Mouse (Mus musculus): ENCODE measurements around the gene C330021F23Rik. TPM values are rescaled to one million over a fixed set of nuclear protein-coding genes. Genes with fewer than 3 reads are reported as not detected.
A peak's percentile ranks its signal among the peaks of the same experiment; 100 is the strongest.

The C330021F23Rik gene
- total RNA-seq, 2 experiments from 2014 or later: not detected

DNA sequence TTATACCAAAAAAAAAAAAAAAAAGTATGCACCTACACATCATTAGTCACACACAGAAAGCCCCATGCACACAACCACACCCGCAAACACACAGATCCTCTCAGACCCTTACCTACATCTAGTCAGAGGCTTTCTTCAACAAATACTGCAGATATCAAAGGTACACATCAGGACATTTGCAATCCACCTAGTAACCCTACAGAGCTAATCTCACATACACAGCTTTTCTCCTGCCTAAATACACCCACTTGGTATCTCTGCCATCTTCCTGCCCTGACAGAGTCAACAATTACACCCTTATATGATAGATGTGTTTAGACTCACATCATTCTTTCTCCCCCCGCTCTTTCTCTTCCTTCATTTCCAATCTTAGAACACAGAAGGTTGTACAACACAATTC lies 18.7 kb downstream of the C330021F23Rik start:
- no peak for ATAC-seq (replicated peaks; ENCODE audit: low FRiP score, poor library complexity, severe bottlenecking)

DNA sequence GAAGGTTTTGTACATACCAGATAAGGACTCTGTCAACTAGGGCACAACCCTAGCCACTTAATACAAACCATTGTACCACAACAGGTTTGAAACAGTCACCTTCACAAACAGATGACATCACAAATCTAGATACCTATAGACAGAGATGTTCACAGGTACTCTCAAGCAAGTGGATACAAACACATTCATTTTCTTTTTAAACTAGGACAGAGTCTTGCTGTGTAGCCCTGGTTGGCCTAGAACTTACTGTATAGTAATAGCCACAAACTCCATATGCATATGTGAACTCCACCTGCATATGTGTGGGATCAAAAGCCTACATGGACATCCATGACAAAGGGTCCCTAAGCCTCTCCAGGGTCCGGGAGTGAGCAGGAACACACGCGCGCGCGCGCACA lies 19.2 kb downstream of the C330021F23Rik start, which contains the start of gene Camsap3:
TSS of gene Camsap3 (plus strand) at position 301 of the 398 bp plus-strand sequence.
- ATAC-seq (replicated peaks; ENCODE audit: low FRiP score, poor library complexity, severe bottlenecking): no peak

DNA sequence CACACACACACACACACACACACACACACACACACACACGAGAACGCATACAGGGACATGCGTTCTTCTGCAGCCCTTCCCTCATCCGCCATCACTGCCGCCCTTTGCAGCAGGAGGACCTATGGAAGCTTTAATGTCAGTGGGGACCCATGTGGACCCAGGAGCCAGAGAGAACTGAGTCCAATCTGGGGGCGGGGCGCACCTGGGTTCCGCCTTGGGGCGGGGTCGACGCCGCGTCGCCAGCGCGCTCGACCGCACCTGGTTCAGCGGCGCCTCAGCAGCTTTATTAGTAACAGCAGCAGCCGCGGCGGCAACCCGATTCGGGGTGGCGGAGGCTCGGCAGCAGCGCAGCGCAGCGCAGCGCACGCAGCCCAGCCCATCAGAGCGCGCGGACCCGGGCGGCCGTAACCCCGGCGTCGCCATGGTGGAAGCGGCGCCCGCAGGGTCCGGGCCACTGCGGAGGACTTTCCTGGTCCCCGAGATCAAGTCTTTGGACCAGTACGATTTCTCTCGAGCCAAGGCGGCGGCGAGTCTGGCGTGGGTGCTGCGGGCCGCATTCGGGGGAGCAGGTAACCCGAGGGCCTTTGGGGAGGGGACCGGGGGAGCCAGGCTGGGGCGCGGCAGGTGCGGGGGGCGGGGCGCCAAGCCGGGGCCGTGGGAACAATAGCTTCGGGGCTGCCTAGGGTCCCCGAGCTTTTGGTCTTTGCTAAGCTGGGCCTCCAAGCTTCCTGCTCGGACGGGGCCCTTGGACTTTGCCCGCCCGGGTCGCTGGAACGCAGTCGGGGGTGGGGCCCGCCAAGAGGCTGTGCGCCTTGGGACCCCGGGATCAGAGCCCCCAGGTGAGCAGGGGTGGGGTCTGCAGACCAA lies 19.8 kb downstream of the C330021F23Rik start:
- ATAC-seq (replicated peaks; ENCODE audit: low FRiP score, poor library complexity, severe bottlenecking): peak; percentile 35; the same call in 1 of the 2 replicates

DNA sequence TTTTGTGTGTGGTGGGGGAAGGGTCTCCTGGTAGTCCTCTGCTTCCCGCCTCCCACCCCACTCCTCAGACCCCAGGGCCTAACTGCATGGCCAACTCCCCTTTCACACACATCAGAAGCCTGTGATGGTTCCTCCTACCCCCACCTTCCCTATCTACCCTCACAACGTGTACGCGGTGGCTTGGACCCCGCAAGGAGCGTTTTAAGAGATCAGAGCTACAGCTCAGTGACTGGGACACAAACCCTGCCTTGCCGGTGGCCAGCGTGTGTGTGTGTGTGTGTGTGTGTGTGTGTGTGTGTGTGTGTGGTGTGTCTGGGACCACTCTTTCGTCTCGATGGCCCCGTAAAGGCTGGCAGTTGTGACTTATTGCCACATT lies 20.5 kb downstream of the C330021F23Rik start:
- ATAC-seq (replicated peaks; ENCODE audit: low FRiP score, poor library complexity, severe bottlenecking): no peak

DNA sequence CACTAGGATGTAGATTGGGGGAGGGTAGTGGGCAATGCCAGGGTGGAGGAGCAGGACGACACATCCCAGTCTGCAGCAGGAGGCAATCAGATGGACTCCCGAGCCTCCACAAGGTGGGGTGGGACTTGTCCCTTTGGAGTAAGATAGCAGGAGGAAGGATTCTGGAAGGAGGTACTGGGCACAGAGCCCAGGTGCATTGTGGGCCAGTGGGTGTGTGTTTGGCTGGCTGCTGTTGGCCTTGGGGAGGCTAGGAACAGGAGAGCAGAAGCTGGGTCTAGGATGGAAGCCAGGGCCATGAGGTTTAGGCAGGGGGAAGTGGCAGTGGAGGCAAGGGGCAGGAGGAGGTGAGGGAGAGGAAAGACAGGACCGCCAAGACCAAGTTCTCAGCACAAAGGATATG lies 25.7 kb downstream of the C330021F23Rik start:
- ATAC-seq (replicated peaks; ENCODE audit: low FRiP score, poor library complexity, severe bottlenecking): no peak

DNA sequence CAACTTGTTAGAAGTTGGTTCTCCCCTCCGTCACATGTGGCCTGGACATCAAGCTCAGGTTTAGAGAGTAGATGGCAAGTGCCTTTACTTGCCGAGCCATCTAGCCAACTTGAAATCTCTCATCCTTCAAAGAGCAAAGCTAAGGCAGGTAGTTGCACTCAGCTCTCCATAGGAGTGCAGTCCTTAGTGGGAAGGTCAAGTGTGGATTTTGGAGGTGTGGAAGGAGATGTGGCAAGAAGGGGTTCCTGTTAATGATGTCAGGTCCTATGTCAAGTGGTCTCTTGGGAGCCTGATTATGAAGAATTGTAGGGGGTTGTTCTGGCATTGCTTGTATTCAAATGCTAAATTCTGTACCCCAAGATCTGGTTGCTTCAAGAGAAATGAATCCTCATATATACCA lies 26.7 kb downstream of the C330021F23Rik start:
- ATAC-seq (replicated peaks; ENCODE audit: low FRiP score, poor library complexity, severe bottlenecking): no peak

DNA sequence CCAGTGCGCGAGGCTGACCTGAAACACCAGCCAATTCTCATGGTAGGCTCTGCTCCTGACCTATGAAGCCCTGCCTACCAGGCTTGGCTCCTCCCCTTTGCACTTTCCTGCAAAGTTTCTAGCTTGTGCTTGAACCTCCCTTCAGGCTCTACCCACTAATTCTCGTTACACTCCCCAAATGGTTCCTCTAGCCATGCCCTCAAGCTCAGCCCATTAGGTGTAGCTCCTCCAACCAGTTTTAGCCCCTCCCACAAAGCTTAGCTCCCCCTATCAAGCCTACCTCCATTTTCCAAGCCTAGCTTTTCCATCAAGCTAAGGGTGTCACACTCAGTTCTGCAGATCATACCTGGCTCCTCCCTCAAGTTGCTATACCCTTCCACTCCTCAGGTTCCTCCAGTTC lies 30.3 kb downstream of the C330021F23Rik start:
- ATAC-seq (replicated peaks; ENCODE audit: low FRiP score, poor library complexity, severe bottlenecking): no peak

DNA sequence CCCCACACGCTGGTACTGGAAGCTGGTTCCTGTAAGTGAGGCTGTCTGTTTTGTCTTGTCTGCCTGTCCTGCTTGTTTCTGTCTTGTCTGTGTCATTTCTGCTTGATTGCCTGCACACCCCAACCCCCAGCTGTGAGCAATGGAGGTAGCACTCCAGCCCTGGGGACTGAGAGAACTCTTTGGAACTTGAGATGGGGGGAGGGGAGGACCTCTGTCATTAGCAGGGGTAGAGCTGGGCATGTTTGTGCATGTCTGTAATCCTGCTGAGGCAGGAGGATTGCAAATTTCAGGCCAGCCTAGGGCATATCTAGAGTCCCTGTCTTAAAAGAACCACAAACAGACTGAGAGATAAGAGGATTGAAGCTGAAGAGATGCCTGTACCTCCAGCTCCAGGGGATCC lies 31.4 kb downstream of the C330021F23Rik start:
- ATAC-seq (replicated peaks; ENCODE audit: low FRiP score, poor library complexity, severe bottlenecking): no peak

DNA sequence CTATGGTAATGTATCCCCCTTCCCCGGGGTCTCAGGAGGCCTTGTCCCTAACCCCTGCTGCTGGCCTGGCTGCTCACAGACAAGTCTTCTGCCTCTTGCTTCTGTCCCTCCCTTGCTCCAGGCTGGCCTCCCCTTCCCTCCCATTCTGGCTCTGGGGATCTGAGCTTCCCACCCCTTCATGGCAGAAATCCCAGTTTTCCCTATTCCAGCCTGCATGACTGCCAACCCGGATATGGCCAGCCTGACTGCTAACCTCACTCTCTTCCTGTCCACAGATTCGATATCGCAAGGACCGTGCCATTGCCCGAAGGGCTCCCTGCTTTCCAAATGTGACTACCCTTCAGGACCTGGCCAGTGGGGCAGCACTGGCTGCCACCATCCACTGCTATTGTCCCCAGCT lies 32.6 kb downstream of the C330021F23Rik start:
- ATAC-seq (replicated peaks; ENCODE audit: low FRiP score, poor library complexity, severe bottlenecking): no peak

DNA sequence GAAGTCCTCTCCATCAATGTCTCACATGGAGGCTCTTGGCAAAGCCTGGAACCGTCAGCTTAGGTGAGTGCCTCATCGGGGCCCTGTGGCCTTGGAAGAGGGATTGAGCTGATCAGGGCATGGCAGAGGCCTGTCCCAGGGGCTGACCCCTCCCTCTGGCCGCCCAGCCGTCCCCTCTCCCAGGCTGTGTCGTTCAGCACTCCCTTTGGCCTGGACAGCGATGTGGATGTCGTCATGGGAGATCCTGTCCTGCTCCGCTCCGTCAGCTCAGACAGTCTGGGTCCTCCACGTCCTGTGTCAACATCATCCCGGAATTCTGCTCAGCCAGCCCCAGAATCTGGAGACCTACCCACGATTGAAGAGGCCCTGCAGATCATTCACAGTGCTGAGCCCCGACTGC lies 35.6 kb downstream of the C330021F23Rik start:
- ATAC-seq (replicated peaks; ENCODE audit: low FRiP score, poor library complexity, severe bottlenecking): no peak

DNA sequence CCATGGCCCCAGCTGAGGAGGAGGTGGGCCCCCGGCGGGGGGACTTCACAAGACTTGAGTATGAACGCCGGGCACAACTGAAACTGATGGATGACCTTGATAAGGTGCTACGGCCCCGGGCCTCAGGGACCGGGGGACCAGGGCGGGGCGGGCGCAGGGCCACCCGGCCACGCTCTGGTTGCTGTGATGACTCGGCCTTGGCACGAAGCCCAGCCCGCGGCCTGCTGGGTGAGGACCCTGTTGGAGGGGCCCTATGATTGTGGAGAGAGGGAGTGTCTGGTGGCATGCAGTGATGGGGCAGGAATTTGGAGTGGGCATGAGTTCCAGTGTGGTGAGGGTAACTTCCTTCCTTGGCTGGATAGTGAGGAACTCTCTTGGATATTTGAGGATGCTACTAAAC lies 38.8 kb downstream of the C330021F23Rik start:
- ATAC-seq (replicated peaks; ENCODE audit: low FRiP score, poor library complexity, severe bottlenecking): no peak

DNA sequence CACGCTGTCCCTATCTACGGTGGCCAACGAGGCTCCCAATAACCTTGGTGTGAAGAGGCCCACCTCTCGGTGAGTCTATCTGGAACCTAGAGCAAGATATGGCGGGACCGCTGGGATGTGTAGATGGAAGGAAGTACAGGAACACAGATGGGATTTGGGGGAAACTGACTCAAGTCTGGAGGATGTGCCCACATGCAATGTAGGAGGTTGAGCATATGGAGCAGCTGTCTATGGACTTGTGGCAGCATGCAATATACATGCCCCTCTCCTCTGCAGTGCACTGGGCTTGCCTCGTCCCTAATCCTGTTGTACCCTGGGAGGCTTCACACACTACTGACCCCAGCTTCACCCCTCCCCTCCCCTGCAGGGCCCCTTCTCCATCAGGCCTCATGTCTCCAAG lies 40.0 kb downstream of the C330021F23Rik start:
- ATAC-seq (replicated peaks; ENCODE audit: low FRiP score, poor library complexity, severe bottlenecking): no peak

DNA sequence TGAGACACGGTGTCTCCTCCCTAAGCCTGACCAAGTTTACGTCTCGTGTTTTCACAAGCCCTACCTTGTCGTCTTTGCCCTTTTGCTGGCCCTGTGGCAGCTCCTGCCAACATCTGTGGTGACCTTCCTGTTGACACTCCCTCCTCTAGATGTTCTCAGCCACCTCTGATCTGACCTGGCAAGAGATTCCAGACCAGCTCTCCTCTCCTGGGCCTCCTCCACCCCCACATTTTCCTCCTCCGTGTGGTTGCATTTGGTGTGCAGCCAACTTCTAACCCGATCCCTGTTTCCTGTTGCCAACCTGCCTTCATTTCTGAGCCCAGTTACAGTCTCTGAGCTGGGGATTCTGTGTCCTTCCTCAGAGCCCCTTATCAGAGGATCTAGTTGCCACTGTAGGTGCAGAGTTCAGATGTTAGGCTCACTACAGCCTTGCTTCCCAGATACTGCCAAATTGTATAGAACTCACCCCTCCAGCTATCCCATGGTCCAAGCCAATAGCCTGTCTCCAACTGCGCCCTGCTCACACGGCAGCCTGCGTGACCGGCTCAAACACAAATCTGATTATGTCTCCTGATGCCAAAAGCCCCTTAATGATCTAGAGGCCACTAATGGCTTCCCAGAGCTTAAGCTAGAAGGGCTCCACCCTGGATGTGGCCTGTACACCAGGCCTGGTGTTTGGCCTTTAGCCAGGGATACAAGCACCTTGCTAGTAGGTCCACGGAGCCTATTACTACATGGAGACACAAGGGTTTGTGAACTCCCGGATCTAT lies 41.4 kb downstream of the C330021F23Rik start:
- ATAC-seq (replicated peaks; ENCODE audit: low FRiP score, poor library complexity, severe bottlenecking): no peak

DNA sequence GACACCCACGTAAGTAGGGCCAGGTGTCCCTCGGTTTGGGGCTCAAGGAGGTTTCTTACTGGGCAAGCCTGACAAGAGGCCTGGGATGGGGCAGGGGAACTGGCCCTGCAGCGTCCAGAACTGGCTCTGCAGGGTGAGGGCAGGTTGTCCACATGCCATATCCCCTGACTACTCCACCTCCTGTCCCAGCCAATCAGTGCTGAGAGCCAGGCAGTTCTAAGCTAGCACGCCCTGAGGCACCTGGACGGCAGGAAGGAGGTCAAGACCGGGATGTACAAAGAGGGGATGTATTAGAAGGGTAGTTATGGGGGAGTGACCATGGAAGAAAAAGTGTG lies 42.0 kb downstream of the C330021F23Rik start:
- ATAC-seq (replicated peaks; ENCODE audit: low FRiP score, poor library complexity, severe bottlenecking): no peak

DNA sequence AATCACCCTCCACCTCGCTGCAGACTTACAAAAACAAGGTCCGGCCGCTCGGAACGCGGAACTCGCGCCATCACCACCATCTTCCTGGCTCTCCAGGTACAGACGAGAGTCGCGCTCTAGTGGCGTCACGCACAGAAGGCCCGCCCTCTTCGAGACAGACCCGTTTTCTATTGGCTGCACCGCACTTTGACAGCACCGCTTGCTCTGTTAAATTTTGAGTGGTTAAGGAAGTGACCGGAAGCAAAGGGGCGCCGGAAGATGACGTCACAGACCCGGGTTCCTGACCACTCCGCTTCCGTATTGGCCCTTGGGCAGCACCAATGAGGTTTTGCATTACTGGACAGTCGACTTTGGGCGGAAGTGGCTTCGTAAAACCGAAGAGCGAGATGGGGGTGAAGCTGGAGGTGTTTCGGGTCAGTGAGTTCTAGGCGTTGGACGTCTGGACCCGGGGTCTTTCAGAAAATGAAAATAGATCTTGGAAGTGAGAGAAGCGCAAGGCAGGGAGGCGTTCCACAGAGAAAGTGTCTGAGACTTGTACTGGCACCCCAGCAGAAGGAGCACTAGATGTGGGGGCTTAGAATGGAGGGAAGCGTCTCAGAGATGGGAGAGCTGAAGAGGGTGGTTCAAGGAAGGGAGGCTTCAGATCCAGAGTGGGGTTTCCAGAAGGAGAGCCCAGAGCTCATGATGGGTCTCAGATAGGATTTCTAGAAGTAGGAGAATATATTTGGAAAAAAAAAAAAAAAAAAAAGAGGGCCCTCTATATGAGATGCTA lies 53.6 kb downstream of the C330021F23Rik start, which contains the start of the genes Xab2 and Pet100:
TSS of gene Xab2 (minus strand) at position 118 of the 772 bp plus-strand sequence.
TSS of gene Pet100 (plus strand) at position 350 of the 772 bp plus-strand sequence.
- ATAC-seq (replicated peaks; ENCODE audit: low FRiP score, poor library complexity, severe bottlenecking): peak; percentile 91

DNA sequence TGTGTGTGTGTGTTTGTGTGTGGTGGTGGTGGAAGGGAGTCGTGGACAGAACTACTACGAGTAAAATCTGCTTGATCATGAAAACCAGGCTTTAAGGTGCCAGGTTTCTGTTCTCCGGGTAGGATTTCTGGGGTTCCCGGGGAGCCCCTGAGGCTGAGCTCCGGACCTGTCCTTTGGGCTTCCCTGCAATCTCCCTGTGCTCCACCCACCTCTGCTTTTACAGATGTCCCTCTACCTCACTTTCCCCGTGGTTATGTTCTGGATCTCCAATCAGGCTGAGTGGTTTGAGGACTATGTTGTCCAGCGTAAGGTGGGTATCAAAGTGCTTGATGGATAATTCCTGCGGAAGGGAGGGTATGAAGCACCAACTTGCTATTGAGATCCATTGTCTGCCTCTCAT lies 54.3 kb downstream of the C330021F23Rik start:
- no peak for ATAC-seq (replicated peaks; ENCODE audit: low FRiP score, poor library complexity, severe bottlenecking)

DNA sequence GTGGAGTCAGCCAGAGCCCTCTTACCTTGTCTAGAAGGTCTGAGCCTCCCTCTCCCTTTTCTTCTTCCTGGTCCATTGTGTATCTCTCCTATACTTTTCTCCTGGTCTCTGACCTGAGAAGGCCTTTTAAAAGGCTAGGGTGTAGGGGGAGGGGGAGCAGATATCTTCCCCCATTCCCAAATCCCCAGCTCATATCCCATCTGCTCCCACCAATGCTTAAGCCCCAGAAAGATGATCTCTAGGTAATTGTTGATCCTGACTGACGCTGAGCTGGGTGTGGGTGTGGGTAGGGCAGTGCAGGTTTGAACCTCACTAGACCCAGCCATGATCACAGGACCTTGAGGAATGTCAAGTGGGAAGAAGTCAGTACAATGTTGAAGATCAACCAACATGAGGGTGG lies 57.7 kb downstream of the C330021F23Rik start, which contains the start of gene Pcp2:
TSS of gene Pcp2 (minus strand) at position 101 of the 400 bp plus-strand sequence.
- ATAC-seq (replicated peaks; ENCODE audit: low FRiP score, poor library complexity, severe bottlenecking): no peak

DNA sequence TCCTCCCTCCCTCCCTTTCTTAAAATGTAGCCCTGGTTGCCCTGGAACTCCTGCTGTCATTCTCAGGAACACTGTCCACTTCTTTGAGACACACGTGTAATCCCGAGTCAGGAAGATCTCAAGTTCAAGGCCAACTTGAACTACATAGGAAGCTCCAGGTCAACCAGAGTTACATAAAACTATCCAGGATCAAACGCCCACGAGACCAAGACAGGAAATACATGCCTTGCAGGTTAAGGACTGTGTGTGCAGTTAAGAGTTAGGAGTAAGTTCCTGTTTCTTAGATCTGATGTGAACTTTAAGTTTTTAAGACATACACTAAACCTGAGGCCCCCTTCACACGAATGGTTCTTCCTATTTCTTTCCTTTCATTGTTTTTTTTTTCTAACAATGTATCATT lies 59.2 kb downstream of the C330021F23Rik start:
- ATAC-seq (replicated peaks; ENCODE audit: low FRiP score, poor library complexity, severe bottlenecking): no peak

DNA sequence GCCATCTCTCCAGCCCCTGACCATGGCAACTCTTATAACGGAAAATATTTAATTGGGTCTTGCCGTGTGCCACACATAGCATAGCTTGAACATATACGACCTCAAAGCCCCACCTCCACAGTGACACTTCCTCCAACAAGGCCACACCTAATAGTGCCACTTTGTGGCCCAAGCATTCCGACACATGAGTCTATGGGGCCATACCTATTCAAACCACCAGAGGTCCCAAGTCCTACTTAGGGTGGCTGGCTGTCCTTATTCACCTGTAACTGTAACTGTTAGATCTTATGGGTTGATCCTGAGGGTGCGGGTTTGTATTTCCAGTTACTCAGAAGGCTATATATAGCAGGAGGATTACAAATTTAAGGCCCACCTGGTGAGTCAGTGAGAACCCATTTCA lies 60.2 kb downstream of the C330021F23Rik start:
- no peak for ATAC-seq (replicated peaks; ENCODE audit: low FRiP score, poor library complexity, severe bottlenecking)
